Mouse (Mus musculus) CH12.LX (cell line): Measurements from ENCODE around the gene Fam162a. TPM values are rescaled to one million over a fixed set of nuclear protein-coding genes. Genes with fewer than 3 reads are reported as not detected.
"Not testable (repeated sequence)": the region's sequence is repeated elsewhere in the genome, so short reads cannot be mapped to it uniquely, and the experiment has no call there.

Source experiments
- DNase-seq: peaks from one replicate; pipeline ENCODE4 v3.0.0-alpha.2; 2013; ENCODE audit errors: extremely low read depth
- H3K27ac ChIP-seq: 2 replicates; pipeline ENCODE4 v1.5.1; 2012; ENCODE audit warnings: low read depth, mild to moderate bottlenecking, control low read depth, moderate library complexity; ENCODE audit not compliant: insufficient read depth
- H3K27me3 ChIP-seq: replicated peaks from 2 replicates; pipeline ENCODE3; 2012; ENCODE audit warnings: inconsistent platforms
- H3K36me3 ChIP-seq, 2 experiments: replicated peaks in 1 of 2; 2 replicates each; pipeline versions ENCODE3 to v1.6.1; 2012; ENCODE audit warnings: inconsistent platforms in 1 of 2, low read length in 1 of 2, mild to moderate bottlenecking in 1 of 2, mixed read lengths in 1 of 2, moderate library complexity in 1 of 2; ENCODE audit not compliant: control insufficient read depth in 1 of 2, insufficient read depth in 1 of 2
- H3K4me1 ChIP-seq, 2 experiments: 2 replicates each; pipeline ENCODE4 v1.6.1; 2012; ENCODE audit warnings: inconsistent platforms in 1 of 2, moderate library complexity in 1 of 2; ENCODE audit not compliant: insufficient read depth in 2 of 2, control insufficient read depth in 1 of 2
- H3K4me2 ChIP-seq: 2 replicates; pipeline ENCODE4 v1.6.1; 2012; ENCODE audit warnings: low read depth, mild to moderate bottlenecking, control low read depth; ENCODE audit not compliant: poor library complexity, insufficient read depth, severe bottlenecking
- H3K4me3 ChIP-seq, 3 experiments: fragments of 150-350 bp in 1 of 3; sonication (generic) in 1 of 3; replicated peaks in 1 of 3; 2 replicates each; pipeline versions ENCODE3 to v1.5.1; 2011 to 2012; ENCODE audit warnings: low read depth in 2 of 3, low read length in 2 of 3, mild to moderate bottlenecking in 2 of 3, moderate library complexity in 2 of 3, control low read depth in 1 of 3, improper control_type of control experiment in 1 of 3, inconsistent platforms in 1 of 3, mixed read lengths in 1 of 3; ENCODE audit not compliant: poor library complexity in 1 of 3
- H3K79me2 ChIP-seq: replicated peaks from 2 replicates; pipeline ENCODE4 v1.6.1; 2012; ENCODE audit warnings: mild to moderate bottlenecking, moderate library complexity; ENCODE audit not compliant: control insufficient read depth, poor library complexity, insufficient read depth, severe bottlenecking; ENCODE audit errors: extremely low read depth
- H3K9ac ChIP-seq: 2 replicates; pipeline ENCODE4 v1.6.1; 2012; ENCODE audit warnings: low read depth, mild to moderate bottlenecking, control low read depth, moderate library complexity; ENCODE audit not compliant: insufficient read depth
- H3K9me3 ChIP-seq: replicated peaks from 2 replicates; pipeline ENCODE3; 2012; ENCODE audit warnings: low read length, inconsistent platforms, mixed read lengths
- TBP ChIP-seq: conservative IDR thresholded peaks from 2 replicates; pipeline ENCODE4 v1.6.1; 2011; ENCODE audit warnings: low read depth, low read length, improper control_type of control experiment
- dilution Hi-C: fragments of 300-500 bp; cut with MboI; formaldehyde crosslinking; loops from 2 replicates; pipeline ENCODE4 v1.14.3; 2020; ENCODE audit warnings: low sequenced_read_pairs; ENCODE audit not compliant: extremely low pct_unique_long_range_greater_than_20kb, extremely low pct_ligation_motif_present
- in situ Hi-C: fragments of 300-500 bp; cut with MboI; formaldehyde crosslinking; loops from 3 replicates; pipeline ENCODE4 v1.14.3; 2019; ENCODE audit warnings: low sequenced_read_pairs, low pct_ligation_motif_present, low pct_unique_long_range_greater_than_20kb, mixed read lengths
- polyA plus RNA-seq: library from polyadenylated mRNA; unstranded; fragments of >175 nt; gene quantifications from 2 replicates; pipeline ENCODE4 v1.2.1, GENCODE M21; 2012; ENCODE audit warnings: low read depth; ENCODE audit not compliant: insufficient read length
- total RNA-seq, 2 experiments: library from RNA; depleted of rRNA; stranded (reverse); fragments of 300-350 nt in 1 of 2; fragments of >200 nt in 1 of 2; gene quantifications; 2 replicates each; pipeline ENCODE4 v1.2.3; 2012 to 2014

The Fam162a gene
- total and polyA plus RNA-seq, 3 experiments = 172 to 419 (median 369) TPM

GRCm38 (mm10) chr16:35998852-35999251 is 72.5 kb downstream of the Fam162a start:
- in situ Hi-C loops, H3K4me3 ChIP-seq, H3K4me1 ChIP-seq, H3K27ac ChIP-seq, H3K27me3 ChIP-seq, H3K4me2 ChIP-seq, H3K9me3 ChIP-seq, DNase-seq, dilution Hi-C loops, H3K9ac ChIP-seq: not testable (repeated sequence)
- Histone ChIP-seq H3K36me3 (peaks cover 15 to 44% of the 10 kb centered on the region in 2 experiments), H3K79me2 (peaks cover 47% of the 10 kb centered on the region)
- TF ChIP-seq TBP = 0 out of 2 replicates have a peak, but pooled peaks have one; percentile 63

Other genes starting within 250 kb of the Fam162a start
- 5.5 and 6.0 TPM in 2 replicates for gene Parp14, start 200.1 kb downstream of the Fam162a start, total RNA-seq (2012; rRNA removed)
- gene Parp14, start 200.1 kb downstream of the Fam162a start, total RNA-seq (2014; rRNA removed) = 3.5 and 3.9 TPM in 2 replicates
- 5.9 and 6.4 TPM in 2 replicates for gene Parp14, start 200.1 kb downstream of the Fam162a start, polyA plus RNA-seq
- 26.1 and 30.3 TPM in 2 replicates for gene Parp9, start 133.1 kb downstream of the Fam162a start, total RNA-seq (2012; rRNA removed)
- 53.1 and 56.9 TPM in 2 replicates for gene Parp9, start 133.1 kb downstream of the Fam162a start, total RNA-seq (2014; rRNA removed)
- gene Parp9, start 133.1 kb downstream of the Fam162a start, polyA plus RNA-seq = 33.2 and 34.3 TPM in 2 replicates
- gene Dtx3l, start 132.4 kb downstream of the Fam162a start, total RNA-seq (2012; rRNA removed) = 10.7 and 14.4 TPM in 2 replicates
- 20.4 and 21.1 TPM in 2 replicates for gene Dtx3l, start 132.4 kb downstream of the Fam162a start, total RNA-seq (2014; rRNA removed)
- 12.8 and 17.4 TPM in 2 replicates for gene Dtx3l, start 132.4 kb downstream of the Fam162a start, polyA plus RNA-seq
- 22.1 and 29.8 TPM in 2 replicates for gene Kpna1, start 92.8 kb downstream of the Fam162a start, total RNA-seq (2012; rRNA removed)
- 57.9 and 66.6 TPM in 2 replicates for gene Kpna1, start 92.8 kb downstream of the Fam162a start, total RNA-seq (2014; rRNA removed)
- 63.9 and 74.1 TPM in 2 replicates for gene Kpna1, start 92.8 kb downstream of the Fam162a start, polyA plus RNA-seq
- gene Wdr5b, start 30.4 kb downstream of the Fam162a start, total RNA-seq (2012; rRNA removed) = 5.9 and 8.4 TPM in 2 replicates
- gene Wdr5b, start 30.4 kb downstream of the Fam162a start, total RNA-seq (2014; rRNA removed) = 7.4 and 8.0 TPM in 2 replicates
- gene Wdr5b, start 30.4 kb downstream of the Fam162a start, polyA plus RNA-seq = 5.4 and 6.2 TPM in 2 replicates
- gene Ccdc58, start 91 bp upstream of the Fam162a start, total RNA-seq (2012; rRNA removed) = 274 and 280 TPM in 2 replicates
- gene Ccdc58, start 91 bp upstream of the Fam162a start, total RNA-seq (2014; rRNA removed) = 545 and 591 TPM in 2 replicates
- gene Ccdc58, start 91 bp upstream of the Fam162a start, polyA plus RNA-seq = 188 and 214 TPM in 2 replicates
- not detected in 2 replicates for gene Csta1, start 59.6 kb upstream of the Fam162a start, total RNA-seq (2012; rRNA removed)
- gene Csta1, start 59.6 kb upstream of the Fam162a start, total RNA-seq (2014; rRNA removed) = not detected in 2 replicates
- not detected in 2 replicates for gene Csta1, start 59.6 kb upstream of the Fam162a start, polyA plus RNA-seq
- not detected in 2 replicates for gene Stfa2l1, start 85.2 kb upstream of the Fam162a start, total RNA-seq (2012; rRNA removed)
- gene Stfa2l1, start 85.2 kb upstream of the Fam162a start, total RNA-seq (2014; rRNA removed) = not detected in 2 replicates
- gene Stfa2l1, start 85.2 kb upstream of the Fam162a start, polyA plus RNA-seq = not detected in 2 replicates
- not detected in 2 replicates for gene Gm5483, start 112.6 kb upstream of the Fam162a start, total RNA-seq (2012; rRNA removed)
- 1.0 TPM in 1 of 2 replicates, not detected in the other for gene Gm5483, start 112.6 kb upstream of the Fam162a start, total RNA-seq (2014; rRNA removed)
- 0.29 and 0.47 TPM in 2 replicates for gene Gm5483, start 112.6 kb upstream of the Fam162a start, polyA plus RNA-seq
- not detected in 2 replicates for gene Gm5416, start 138.8 kb upstream of the Fam162a start, total RNA-seq (2012; rRNA removed)
- not detected in 2 replicates for gene Gm5416, start 138.8 kb upstream of the Fam162a start, total RNA-seq (2014; rRNA removed)
- not detected in 2 replicates for gene Gm5416, start 138.8 kb upstream of the Fam162a start, polyA plus RNA-seq
- gene 2010005H15Rik, start 149.9 kb upstream of the Fam162a start, total RNA-seq (2012; rRNA removed) = 15.6 and 20.9 TPM in 2 replicates
- gene 2010005H15Rik, start 149.9 kb upstream of the Fam162a start, total RNA-seq (2014; rRNA removed) = 71.5 and 84.2 TPM in 2 replicates
- 43.1 and 54.7 TPM in 2 replicates for gene 2010005H15Rik, start 149.9 kb upstream of the Fam162a start, polyA plus RNA-seq
- not detected in 2 replicates for gene Stfa1, start 205.4 kb upstream of the Fam162a start, total RNA-seq (2012; rRNA removed)
- 0.79 and 1.3 TPM in 2 replicates for gene Stfa1, start 205.4 kb upstream of the Fam162a start, total RNA-seq (2014; rRNA removed)
- 0.68 and 1.0 TPM in 2 replicates for gene Stfa1, start 205.4 kb upstream of the Fam162a start, polyA plus RNA-seq